Mouse (Mus musculus): Measurements from ENCODE around the gene Cdc14a.

Gene Cdc14a

GRCm38 (mm10) chr3:116423353-116424159 lies at the start of gene Cdc14a:
Cdc14a (minus strand) TSS chr3:116424032.
- DNase-seq (ENCODE audit: low read depth, low spot score) = peak; percentile 81

GRCm38 (mm10) chr3:116465709-116466108 lies 41.9 kb upstream of the Cdc14a start:
- peak; percentile 62 for DNase-seq (ENCODE audit: low read depth, low spot score)

DNA sequence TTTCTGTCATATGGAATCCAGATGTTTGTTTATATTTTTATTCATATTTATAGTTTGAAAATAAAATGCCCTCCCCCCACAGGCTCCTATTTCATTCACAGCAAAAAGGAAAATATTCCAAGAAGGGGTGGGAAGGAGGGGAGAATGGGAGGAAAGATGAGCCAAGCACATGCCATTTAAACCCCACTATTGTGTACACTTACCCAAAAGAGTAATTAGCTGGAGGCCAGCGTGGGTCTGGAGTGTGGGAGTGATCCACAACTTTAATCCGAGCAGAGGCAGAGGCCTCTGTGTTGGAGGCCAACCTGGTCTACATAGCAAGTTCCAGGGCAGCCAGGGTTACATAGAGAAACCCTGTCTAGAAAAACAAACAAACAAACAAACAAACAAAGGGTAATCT lies 40.5 kb upstream of the Cdc14a start:
- no peak for DNase-seq (ENCODE audit: low read depth, low spot score)

DNA sequence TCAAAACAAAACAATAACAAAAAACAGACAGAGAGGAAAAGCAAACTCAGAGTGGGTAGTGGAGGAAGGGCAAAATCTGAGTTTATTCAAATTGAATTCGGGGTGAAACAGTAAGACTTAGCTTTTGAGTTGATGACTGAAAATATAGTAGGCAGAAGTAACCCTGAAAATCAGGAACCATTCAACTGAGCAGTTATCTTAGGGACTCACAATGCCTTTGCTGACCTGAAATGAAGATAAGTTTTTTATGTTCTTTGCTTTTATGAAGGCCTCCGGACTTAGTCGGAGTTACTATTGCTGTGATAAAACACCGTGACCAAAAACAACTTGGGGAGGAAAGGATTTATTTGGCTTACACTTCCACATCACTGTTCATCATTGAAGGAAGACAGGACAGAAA lies 37.2 kb upstream of the Cdc14a start:
- DNase-seq (ENCODE audit: low read depth, low spot score) = no peak

- no peak for DNase-seq (ENCODE audit: low read depth, low spot score)
These were observed 30.7 kb upstream of the Cdc14a start for GRCm38 (mm10) chr3:116454529-116454928.

DNA sequence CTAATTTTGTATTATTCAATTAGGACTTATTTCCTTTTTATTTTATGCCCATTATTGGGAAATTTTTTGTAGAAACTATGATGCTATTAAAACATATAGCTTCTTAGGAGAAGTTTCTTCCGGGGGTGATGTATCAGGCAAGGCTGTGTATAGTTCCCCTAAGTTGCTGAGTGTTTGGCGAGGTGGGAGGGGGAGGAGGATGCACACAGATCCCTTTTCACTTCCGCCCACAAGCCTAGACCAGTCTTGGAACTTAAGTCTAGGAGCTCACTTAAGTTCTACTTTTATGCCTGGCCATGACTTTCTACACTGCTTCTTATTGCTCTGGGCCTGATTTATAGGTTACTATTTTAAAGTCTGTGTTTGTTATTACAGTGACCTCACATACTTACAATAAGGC lies 26.9 kb upstream of the Cdc14a start:
- DNase-seq (ENCODE audit: low read depth, low spot score) = no peak

GRCm38 (mm10) chr3:116444327-116444726 lies 20.5 kb upstream of the Cdc14a start:
- no peak for DNase-seq (ENCODE audit: low read depth, low spot score)

DNA sequence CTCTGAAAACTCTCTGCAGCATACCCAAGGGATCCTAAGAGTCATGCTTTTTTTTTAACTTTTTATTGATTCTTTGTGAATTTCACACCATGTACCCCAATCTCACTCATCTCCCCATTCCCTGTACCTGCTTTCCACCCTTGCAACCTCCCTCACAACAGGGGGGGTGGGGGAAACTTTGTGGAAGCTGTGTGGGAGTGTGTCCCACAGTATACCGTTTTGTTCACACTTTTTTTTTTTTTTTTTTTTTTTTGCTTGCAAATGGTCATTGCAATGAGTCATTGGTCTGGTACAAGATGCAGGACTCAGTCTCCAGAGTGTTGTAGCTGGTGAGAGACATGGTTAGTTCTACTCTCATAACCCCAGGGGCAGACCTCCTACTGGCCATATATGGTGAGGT lies 19.0 kb upstream of the Cdc14a start:
- no peak for DNase-seq (ENCODE audit: low read depth, low spot score)

DNA sequence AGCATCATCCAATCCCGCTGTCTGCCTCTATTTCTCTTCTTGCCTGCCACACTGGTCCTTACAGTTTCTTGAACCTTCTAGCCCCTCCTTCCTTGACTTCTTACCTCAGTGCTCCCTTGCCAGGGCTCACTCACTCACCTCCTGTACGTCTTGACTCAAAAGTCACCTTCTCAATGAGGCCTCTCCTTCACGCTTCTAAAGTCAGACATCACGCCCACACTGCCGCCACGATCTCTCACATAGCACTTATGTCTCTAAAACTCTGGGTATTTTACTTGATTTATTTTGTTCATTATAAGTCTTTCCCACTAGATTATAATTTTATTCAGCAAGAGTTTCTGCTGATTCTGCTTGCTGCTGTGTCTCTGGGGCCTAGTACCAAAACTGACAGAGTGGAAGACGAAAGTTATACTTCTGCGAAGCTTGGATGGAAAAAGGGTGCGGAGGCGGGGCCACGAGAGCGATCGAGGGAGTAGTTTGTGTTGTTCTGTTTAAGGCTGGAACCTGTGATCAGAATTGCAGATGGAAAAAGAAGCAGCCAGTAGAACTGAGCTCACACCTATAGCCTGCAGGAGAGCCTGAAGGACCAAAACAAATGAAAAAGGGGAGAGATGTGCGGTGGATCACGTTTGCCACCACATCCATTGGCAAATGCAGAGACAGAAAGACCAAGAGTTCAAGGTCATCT lies 17.8 kb upstream of the Cdc14a start:
- peak; percentile 74 for DNase-seq (ENCODE audit: low read depth, low spot score)

DNA sequence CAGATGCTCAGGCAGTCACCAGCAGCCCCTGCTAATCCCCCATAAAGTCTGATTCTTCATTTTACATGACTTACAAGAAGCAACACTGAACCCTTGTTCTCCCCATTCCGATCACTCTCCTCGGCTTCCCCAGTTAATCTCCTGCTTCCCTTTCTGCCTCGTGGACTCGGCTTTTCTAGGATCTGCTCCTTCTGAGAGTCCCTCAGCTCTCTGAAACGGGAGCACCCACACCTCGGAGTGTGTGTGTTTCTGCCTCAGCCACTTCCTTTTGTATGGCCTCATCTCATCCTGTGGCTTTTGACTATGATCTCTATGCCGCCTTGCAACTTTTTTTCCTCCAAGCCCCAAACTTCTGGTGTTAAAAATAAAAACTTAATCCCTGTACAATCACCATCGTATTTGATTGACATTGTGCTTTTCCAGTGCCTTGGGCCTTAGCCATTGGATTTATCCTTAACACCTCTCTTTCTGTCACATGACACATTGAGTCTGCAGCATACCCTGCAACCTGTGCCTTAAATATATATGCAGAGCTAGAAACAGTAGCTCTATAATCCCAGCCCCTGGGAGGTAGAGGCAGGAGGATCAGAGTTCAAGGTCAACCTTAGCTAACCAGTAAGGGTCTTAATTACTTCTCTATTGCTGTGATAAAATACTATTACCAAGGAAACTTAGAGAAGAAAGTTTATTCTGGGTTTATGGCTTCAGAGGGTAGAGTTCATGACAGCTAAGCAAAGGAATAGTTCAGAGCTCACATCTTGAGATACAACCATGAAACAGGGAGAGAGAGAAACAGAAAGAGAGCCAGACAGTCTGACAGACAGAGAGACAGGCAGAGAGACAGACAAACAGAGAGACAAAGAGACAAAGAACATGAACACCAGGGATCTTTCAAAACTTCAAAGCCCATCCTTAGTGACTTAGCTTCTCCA lies 16.5 kb upstream of the Cdc14a start:
- DNase-seq (ENCODE audit: low read depth, low spot score) = peak; percentile 59

- peak; percentile 55 for DNase-seq (ENCODE audit: low read depth, low spot score)
These were observed 13.2 kb upstream of the Cdc14a start for GRCm38 (mm10) chr3:116436811-116437601.

GRCm38 (mm10) chr3:116436113-116436512 lies 12.3 kb upstream of the Cdc14a start:
- DNase-seq (ENCODE audit: low read depth, low spot score) = peak; percentile 48

- DNase-seq (ENCODE audit: low read depth, low spot score) = peak; percentile 26
These were observed 10.9 kb upstream of the Cdc14a start for GRCm38 (mm10) chr3:116434757-116435156.

- no peak for DNase-seq (ENCODE audit: low read depth, low spot score)
These were observed 2.1 kb upstream of the Cdc14a start for GRCm38 (mm10) chr3:116425901-116426300.

DNA sequence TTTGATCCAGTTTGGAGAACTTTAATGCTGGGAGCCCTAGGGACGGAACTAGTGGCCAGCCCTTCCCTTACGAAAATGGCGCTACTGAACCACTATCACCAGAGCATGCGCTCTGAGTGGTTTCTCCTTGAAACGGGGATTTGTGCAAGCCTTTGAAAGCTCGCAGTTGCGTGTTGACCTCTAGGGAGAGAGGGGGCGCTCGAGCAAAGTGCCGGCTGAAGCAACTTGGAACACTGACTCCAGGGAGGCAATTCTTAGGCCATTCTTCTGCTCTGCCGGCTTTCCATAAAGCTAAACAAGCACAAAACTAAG lies 1.1 kb upstream of the Cdc14a start:
- peak; percentile 90 for DNase-seq (ENCODE audit: low read depth, low spot score)

- no peak for DNase-seq (ENCODE audit: low read depth, low spot score)
These were observed 534 bp upstream of the Cdc14a start for GRCm38 (mm10) chr3:116424160-116424972.

DNA sequence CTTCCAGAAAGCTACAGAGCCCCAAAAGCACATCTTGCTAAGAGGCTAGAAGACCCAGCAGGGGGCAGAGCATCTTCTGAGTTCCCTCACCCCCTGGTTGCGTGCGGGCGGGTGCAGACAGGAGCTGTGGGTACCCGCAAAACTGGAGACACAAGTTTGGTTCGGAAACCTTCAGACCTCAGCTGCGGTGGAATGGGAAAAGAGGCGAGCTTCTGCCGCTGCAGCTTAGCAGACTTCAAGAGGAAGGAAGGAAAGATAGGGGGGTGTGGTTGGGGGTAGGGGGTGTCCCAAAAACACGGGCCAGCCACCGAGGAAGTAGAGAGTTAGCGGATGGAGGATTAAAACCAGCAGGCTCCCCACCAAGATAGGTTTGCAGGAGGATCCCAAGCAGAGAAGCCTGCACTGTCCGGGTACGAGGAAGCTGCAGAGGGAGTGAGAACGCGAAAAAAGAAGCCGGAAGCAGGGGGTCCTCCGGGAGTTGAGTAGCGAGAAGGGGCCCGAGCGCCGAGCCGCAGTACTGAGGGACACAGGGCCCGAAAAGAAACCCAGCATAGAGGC lies 958 bp downstream of the Cdc14a start:
- DNase-seq (ENCODE audit: low read depth, low spot score) = peak; percentile 86

- DNase-seq (ENCODE audit: low read depth, low spot score) = no peak
These were observed 1.8 kb downstream of the Cdc14a start for GRCm38 (mm10) chr3:116422074-116422473.

DNA sequence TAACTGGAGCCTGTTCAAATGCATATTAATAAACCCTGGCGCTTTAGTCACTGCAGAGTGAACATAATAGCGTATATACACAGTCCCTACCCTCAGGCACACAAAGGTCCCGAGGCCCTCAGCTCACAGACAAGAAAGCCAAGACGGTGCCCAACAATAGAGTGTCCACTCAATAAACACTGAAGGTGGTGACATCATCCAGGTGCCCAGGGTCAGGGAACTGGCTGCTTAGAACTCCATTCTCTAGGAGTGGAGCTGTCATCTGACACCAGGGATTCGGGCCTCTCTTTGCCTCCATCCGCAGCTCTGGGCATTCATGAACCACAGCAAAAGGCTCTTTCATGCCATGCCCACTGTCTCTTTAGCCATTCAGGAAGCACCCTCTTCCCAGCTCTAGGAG lies 2.7 kb downstream of the Cdc14a start:
- DNase-seq (ENCODE audit: low read depth, low spot score) = no peak

DNA sequence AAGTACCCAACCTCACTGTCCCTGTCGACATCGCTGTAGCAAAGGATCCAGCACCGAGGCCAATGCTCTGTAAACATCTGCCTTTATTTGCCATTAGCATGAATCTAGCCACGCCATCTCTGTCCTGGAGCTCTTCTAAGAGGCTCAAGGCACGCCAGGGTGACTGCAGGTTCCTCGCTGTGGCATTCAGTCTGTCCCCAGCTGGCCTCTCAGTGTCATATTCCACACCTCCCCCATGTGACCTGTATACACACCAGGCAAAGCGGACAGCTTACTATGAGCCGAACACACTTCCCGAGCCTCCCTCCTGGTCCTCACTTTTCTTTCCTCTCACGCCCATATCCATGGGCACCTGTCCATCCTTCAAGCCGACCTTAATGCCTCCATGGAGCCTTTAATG lies 4.0 kb downstream of the Cdc14a start:
- DNase-seq (ENCODE audit: low read depth, low spot score) = no peak

Data from CD4-positive, CD25-positive, alpha-beta regulatory T cell, adult 2 months (primary cell).